Comparison of ENCODE assay signal across 16 mouse cellular contexts in genomic region chr4:76422113-76422512, GRCm38 (mm10).
"Had no signal": no experiment of that assay in that cellular context is flagged by ENCODE, and none has a peak within 500 bp of the region (broad histone marks: within the 10 kb centered on the region; RNA-seq: fewer than 3 reads in every experiment).

No protein-coding gene starts in this region.

- H3K4me1 ChIP-seq: neural tube, embryonic 15.5 days; stomach, embryonic 15.5 days had no signal

- H3K4me3 ChIP-seq: neural tube, embryonic 13.5 days; neural tube, embryonic 15.5 days; stomach, embryonic 15.5 days had no signal

- H3K9ac ChIP-seq: neural tube, embryonic 13.5 days; neural tube, embryonic 15.5 days; stomach, embryonic 15.5 days had no signal

- H3K27ac ChIP-seq: neural tube, embryonic 13.5 days; neural tube, embryonic 15.5 days; stomach, embryonic 15.5 days; stomach, postnatal 0 days had no signal

- DNase-seq: retina, postnatal 1 day; right cerebral cortex, adult 18-20 months; right cerebral cortex, postnatal 14 days; right cerebral cortex, postnatal 25 days; right cerebral cortex, postnatal 4 days; spleen, adult 18-20 months; thymus, adult 18-20 months; thymus, adult 2 months; thymus, postnatal 14 days; thymus, postnatal 25 days; thymus, postnatal 36 days; thymus, postnatal 4 days had no signal

- H3K9me3 ChIP-seq: neural tube, embryonic 13.5 days; neural tube, embryonic 15.5 days; stomach, embryonic 15.5 days had no signal

- H3K36me3 ChIP-seq: neural tube, embryonic 13.5 days; neural tube, embryonic 15.5 days; stomach, embryonic 15.5 days had no signal

- H3K27me3 ChIP-seq: neural tube, embryonic 13.5 days; neural tube, embryonic 15.5 days; stomach, embryonic 15.5 days had no signal

- H3K4me2 ChIP-seq: neural tube, embryonic 13.5 days; neural tube, embryonic 15.5 days; stomach, embryonic 15.5 days had no signal
